Mouse (Mus musculus) right cerebral cortex, postnatal 14 days (tissue): ENCODE results near the gene Spock1.
"Not testable (repeated sequence)": the region's sequence is repeated elsewhere in the genome, so short reads cannot be mapped to it uniquely, and the experiment has no call there.

Experiments used
- DNase-seq: peaks from one replicate; pipeline ENCODE4 v3.0.0; 2022

Spock1 gene

DNA sequence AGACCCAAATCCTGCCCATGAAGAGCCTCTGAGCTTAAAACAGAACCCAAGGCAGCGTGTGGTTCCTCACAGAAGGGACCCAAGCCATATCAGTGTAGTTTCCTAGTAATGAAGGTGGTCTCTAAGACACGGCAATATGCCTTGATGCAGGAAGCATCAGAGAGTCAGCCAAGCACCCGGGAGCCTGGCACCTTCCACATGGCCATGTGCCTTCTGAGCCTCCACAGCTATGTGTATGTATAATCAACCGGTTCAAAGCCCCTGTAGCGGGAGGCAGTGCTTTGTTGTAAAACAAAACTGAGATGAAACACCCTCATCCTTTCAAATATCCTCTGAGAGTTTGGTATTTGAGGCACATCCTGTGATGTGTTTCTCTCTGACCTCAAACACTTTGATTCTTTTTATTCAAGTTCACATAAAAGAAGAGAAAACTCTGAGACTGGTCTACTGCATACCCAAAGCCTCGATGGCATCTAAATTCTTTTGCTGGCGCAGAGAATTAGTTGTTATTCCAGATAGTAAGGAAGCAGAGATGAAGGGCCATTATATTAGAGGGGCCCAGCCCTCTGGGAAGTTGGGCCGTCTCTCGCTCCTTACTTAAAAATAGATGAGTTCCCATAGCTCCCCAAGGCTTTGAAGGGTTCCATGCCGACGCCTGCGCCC lies 325.7 kb downstream of the Spock1 start:
- no peak for DNase-seq

DNA sequence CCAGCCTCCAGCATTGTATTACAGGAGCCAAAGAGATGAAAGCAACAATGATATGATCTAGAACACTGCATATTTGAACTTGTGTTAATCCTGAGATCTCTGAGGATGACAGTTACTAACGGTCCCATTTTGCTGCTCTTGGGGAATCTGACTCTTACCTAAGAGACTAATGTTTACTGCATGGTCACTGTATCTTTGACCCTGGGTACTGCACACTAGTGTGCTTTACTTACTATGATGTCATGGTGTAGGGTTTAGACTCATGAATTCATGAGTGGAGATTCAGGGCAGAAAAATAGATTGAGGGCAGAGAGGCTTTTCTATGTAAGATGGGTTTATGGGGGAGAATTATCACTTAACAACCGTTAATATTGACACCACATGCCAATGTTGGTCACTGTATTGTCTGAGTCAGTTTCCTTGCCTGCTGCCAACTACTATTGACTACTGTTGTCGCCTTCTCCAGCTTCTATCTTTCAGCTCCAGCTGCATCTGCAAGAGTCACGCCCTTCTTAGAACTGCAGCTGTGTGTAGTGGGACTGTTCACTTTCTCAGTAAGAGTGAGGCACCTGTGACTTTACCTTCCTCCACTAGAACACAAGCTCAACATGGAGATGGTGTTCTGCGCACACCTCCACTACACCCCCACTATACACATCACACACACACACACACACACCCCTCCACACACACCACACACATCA lies 330.4 kb downstream of the Spock1 start:
- no peak for DNase-seq

DNA sequence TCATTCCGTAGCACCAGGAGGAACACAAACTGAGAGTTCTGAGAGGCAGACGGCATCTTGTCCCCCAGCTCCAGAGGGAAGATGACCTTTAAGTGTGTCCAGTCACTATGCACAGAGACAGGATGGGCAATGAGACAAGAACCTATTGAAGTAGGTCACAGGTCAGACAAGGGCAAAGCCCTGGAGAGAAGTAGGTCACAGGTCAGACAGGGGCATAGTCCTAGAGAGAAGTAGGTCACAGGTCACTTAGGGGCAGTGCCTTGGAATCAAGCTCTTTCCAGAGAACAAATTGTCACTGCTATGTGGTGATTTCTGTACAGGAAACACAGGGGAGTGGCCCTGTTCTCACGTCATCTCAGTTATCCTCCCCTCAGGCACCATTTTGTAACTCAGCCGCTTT lies 334.6 kb downstream of the Spock1 start:
- no peak for DNase-seq

GRCm38 (mm10) chr13:57568404-57568803 lies 339.7 kb downstream of the Spock1 start:
- DNase-seq, result no peak

DNA sequence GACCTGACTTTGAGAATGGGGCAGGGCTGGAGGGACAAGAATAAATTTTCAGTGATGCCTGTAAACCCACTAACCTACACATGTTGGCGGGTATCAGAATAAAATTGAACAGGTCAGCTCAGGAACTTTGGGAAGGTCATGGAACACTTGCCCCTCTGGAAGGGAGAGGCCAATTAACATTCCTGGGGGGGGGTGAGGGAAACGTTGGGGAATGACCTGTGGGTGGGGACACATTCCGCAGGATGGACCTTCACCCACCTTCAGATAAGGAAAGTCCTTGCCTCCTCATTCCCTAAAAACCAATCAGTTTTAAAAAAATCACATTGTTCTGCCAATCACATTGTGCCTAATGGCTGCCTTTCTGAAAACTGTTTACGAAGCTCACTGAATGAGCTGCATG lies 352.9 kb downstream of the Spock1 start:
- DNase-seq, result no peak

DNA sequence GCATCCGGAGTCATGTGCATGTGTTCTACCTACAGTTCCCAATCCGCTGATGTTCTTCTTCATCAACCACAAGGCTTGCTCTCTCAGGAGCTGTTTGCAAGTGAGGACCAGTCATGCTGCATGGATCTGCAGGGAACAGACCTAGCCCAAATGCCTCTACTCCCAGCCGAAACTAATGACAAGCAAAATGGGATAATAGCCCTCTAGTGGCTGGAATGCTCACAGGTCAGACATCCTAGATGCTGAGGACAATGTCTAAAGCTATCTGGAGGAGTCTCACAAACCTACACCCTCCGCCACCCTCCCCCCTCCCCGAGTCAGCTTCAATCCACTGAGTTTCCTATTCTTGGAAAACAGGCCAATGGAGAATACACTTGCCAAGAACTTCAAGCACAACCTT lies 358.4 kb downstream of the Spock1 start:
- no peak for DNase-seq

DNA sequence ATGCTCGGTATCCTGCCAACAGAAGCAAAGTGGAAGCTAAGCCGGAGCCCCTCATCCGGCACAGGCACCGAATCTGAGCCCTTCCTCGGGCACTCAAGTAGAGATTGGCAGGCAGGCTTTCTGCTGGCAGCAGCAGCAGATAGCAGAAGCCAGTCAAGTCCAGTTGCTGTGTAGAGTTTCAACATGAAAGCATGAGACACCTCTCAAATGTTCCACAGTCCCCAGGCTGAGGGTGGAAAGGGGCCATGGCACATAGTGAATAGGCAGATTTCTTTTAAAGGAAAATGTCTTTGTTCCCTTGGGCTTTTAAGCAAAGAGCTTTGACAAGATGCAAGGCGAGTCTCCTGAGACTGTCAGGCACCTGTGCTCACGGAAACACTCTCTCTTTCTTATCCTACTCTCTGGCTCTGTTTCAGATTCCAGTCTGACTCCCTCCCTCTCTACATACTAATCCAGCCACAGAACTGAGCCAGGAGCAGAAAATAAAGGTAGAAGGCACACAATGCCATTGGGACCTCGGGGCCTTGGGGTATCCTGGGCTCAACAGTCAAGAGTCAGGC lies 371.1 kb downstream of the Spock1 start:
- DNase-seq, result no peak

DNA sequence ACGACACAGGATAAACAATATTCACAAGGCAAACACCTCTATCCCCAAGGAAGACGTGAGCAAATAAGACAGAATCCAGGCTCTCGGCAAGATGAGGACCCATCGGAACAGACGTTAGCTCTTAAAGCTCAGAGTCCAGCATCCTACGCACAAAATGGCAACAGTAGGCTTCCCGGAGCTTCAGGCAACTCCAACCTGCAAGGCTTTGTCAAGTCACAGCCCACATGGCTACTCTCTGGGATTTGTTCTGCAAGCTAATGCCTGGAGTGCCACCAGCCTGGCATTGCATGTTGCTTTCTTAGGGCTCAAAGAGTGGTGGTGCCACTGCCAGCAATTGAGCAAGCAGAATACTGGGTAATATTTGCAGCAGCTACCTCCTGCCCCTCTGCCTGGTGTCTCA lies 373.8 kb downstream of the Spock1 start:
- no peak for DNase-seq

DNA sequence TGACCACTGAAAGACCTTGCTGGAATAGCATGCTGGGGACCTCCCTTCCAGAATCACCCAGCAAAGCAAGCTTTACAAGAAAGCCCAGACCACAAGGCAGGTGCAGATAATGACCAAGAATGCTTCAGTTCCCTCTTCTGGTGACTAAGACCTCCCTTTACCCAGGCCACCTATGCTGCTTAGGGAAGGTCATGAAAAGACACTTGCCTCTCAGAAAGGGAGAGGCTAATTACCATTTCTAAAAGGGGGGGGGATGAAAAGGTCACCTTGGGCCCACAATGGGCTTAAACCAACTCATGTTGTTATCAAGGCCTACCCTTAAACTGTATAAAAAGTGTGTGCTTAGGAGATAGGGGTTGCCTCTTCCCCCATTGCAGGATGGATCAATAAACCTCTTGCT lies 382.2 kb downstream of the Spock1 start:
- no peak for DNase-seq

DNA sequence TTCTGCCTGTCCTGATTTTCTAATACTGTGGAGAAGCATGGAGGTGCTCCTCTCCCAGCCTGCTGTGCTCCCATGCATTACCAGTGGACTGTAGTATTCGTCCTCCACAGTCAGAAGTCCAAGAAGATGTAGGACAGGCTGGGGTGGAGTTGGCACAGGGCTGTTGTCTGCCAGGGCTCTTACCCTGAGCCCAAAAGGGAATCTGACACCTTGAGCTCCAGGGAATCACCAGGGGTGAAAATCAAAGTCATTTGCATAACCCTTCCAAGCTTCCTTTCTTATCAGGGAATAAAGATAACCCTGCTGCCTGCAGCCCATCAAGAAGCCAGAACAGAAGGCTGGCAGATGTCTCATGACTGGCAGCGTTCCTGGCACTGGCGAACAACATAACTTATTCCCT lies 383.6 kb downstream of the Spock1 start:
- no peak for DNase-seq

- DNase-seq, result no peak
Measured at GRCm38 (mm10) chr13:57523366-57523765, 384.8 kb downstream of the Spock1 start.

DNA sequence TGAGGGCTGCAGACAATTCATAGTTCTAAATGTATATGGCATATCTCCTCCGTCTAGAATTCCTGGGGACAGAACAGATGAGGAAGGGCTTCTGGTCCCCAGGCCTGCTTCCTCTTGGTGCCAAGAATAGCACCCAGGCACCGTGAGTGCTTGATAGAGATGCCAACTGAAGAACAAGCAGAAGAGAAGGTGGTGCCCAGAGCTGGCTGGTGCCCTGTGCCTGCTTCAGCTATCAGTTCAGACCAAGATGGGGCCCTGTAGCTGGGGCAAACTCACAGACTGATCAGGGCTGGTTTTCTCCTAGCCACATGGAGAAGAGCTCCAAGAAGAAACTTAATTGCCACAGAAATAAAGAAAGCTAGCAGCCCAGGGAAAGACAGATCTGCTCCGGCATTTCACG lies 385.8 kb downstream of the Spock1 start:
- no peak for DNase-seq

- DNase-seq, result no peak
Measured at GRCm38 (mm10) chr13:57521152-57521551, 387.0 kb downstream of the Spock1 start.

GRCm38 (mm10) chr13:57519790-57520189 lies 388.3 kb downstream of the Spock1 start:
- DNase-seq, result no peak

- no peak for DNase-seq
Measured at GRCm38 (mm10) chr13:57515737-57516136, 392.4 kb downstream of the Spock1 start.

GRCm38 (mm10) chr13:57501552-57501951 lies 406.6 kb downstream of the Spock1 start:
- DNase-seq, result no peak

DNA sequence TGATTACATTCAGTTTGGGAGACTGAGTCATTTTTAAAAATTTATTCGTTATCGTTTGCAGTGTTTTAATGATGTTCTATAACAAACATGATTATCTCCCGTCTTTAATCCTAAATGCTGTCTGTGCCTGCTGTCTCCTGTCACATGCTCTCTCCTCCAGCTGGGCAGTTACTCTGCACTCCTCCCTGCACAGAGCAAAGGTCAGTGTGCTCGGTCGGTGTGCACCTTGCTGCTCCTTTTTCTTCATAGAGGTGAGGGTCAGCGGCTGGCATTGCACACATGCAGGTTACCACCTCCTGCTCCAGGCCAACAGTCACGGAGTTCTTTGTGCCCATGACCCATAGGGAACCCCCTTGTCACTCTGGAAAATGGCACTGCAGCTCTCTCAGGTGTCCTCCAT lies 411.4 kb downstream of the Spock1 start:
- no peak for DNase-seq

GRCm38 (mm10) chr13:57494838-57495237 lies 413.3 kb downstream of the Spock1 start:
- no peak for DNase-seq

GRCm38 (mm10) chr13:57488926-57489325 lies 419.2 kb downstream of the Spock1 start:
- DNase-seq, result no peak

DNA sequence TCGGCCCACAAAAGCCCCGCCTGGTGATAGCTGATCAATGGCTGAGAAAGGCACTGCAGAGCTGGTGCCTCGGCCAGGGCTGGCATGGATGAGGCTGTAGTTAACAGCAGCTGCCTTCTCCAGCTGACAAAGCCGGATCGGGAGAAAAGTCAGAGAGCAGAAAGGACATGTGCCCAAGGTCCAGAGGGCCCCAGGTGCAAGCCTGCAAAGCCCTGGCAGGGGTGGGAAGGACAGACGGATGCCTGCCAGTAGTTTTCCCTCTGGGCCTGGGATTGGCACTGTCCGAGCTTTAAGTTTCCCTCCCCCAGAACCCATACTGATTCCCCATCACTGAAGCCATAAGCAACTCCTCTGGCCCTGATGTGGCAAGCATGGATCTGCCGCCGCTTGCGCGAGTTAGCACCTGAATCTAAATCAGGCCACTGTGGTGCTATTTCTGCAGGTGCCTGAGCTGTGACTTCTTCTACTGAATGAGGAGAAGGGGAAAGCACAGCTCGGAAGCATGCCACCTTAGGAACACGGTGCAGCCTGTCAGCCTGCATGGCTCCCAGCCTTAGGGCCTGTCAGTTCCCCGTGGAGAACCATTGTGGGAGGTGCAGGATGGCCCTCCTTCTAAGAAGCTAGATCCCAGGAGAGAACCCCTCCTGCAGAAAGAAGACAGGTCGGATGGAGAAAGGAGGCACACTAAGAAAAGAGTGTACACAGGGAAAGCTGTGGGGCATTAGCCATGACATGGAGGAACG lies 423.5 kb downstream of the Spock1 start:
- DNase-seq, result no peak

GRCm38 (mm10) chr13:57476700-57477099 lies 431.4 kb downstream of the Spock1 start:
- DNase-seq, result peak; percentile 68

GRCm38 (mm10) chr13:57474068-57474467 lies 434.1 kb downstream of the Spock1 start:
- DNase-seq, result no peak

- DNase-seq, result not testable (repeated sequence)
Measured at GRCm38 (mm10) chr13:57470922-57471321, 437.2 kb downstream of the Spock1 start.

DNA sequence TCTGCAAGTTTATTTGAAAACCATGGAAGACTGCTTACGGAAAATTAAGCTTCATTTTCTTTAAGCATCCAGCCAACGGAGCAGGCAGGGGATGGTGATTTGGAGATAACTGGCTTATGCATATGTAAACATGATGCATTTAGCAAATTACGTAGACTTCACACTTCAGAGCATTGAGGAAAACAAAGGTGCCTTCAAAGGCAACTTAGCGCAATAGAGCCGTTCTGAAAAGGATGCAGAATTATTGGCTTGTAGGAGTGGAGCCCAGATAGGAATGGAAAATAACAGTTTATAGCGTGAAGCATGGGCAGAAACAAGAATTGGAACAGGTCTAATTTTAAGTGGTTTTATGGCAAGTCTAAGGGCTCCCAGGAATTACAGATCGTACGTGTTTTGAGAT lies 448.2 kb downstream of the Spock1 start:
- no peak for DNase-seq
